Mouse (Mus musculus) neural tube, embryonic 15.5 days (tissue): ENCODE measurements at regions not wholly inside any gene's neighbourhood (a gene's known extent, or its start where the extent isn't known, plus 50 kb on each side); places are given as distances from the start of the nearest gene placed in this dataset.

Experiments
- ATAC-seq: fragments of 200-750 bp; cut with Nextera tagmentation; 2 replicates; pipeline ENCODE4 v1.8.0; 2017; ENCODE audit warnings: mild to moderate bottlenecking, moderate TSS enrichment, moderate library complexity; ENCODE audit not compliant: low FRiP score
- H3K27ac ChIP-seq: fragments of 300-500 bp; sonication (generic); replicated peaks from 2 replicates; pipeline ENCODE4 v1.5.1; 2015; ENCODE audit warnings: mild to moderate bottlenecking, inconsistent platforms
- H3K27me3 ChIP-seq: fragments of 300-500 bp; sonication (generic); replicated peaks from 2 replicates; pipeline ENCODE4 v1.6.1; 2015; ENCODE audit warnings: inconsistent platforms
- H3K36me3 ChIP-seq: fragments of 300-500 bp; sonication (generic); 2 replicates; pipeline ENCODE4 v1.6.1; 2015; ENCODE audit warnings: inconsistent platforms
- H3K4me1 ChIP-seq: fragments of 300-500 bp; sonication (generic); 2 replicates; pipeline ENCODE4 v1.6.1; 2015; ENCODE audit warnings: inconsistent platforms
- H3K4me2 ChIP-seq: fragments of 300-500 bp; sonication (generic); 2 replicates; pipeline ENCODE4 v1.6.1; 2015; ENCODE audit warnings: inconsistent platforms, mild to moderate bottlenecking, moderate library complexity
- H3K4me3 ChIP-seq: fragments of 300-500 bp; sonication (generic); replicated peaks from 2 replicates; pipeline ENCODE4 v1.5.1; 2015; ENCODE audit warnings: mild to moderate bottlenecking, inconsistent platforms
- H3K9ac ChIP-seq: fragments of 300-500 bp; sonication (generic); replicated peaks from 2 replicates; pipeline ENCODE4 v1.6.1; 2015; ENCODE audit warnings: mild to moderate bottlenecking, inconsistent platforms
- H3K9me3 ChIP-seq: fragments of 300-500 bp; sonication (generic); replicated peaks from 2 replicates; pipeline ENCODE4 v1.6.1; 2016; ENCODE audit warnings: inconsistent platforms
- WGBS: fragments of 180-500 bp; shearing (Covaris S2); methylation state at CpG from one replicate; pipeline ENCODE4 v1.1.7; 2015; ENCODE audit warnings: mixed read lengths; 5-methylcytosine and 5-hydroxymethylcytosine counted together

GRCm38 (mm10) chr3:147181501-147182365 is 329.6 kb downstream of the Ttll7 start:
- H3K4me1 ChIP-seq, result peaks cover 25% of the 10 kb centered on the region
- H3K9ac ChIP-seq, result no peak overlapping the region
- peak; percentile 40 for ATAC-seq
- no peaks in the 10 kb centered on the region for H3K36me3 ChIP-seq
- H3K27me3 ChIP-seq, result no peaks in the 10 kb centered on the region
- peak overlapping the region; percentile 29 for H3K27ac ChIP-seq
- peak overlapping the region; percentile 7 for H3K4me2 ChIP-seq
- no peak overlapping the region for H3K4me3 ChIP-seq
- 5% methylated on average over 20 of the region's 20 CpGs for WGBS
- no peaks in the 10 kb centered on the region for H3K9me3 ChIP-seq

DNA sequence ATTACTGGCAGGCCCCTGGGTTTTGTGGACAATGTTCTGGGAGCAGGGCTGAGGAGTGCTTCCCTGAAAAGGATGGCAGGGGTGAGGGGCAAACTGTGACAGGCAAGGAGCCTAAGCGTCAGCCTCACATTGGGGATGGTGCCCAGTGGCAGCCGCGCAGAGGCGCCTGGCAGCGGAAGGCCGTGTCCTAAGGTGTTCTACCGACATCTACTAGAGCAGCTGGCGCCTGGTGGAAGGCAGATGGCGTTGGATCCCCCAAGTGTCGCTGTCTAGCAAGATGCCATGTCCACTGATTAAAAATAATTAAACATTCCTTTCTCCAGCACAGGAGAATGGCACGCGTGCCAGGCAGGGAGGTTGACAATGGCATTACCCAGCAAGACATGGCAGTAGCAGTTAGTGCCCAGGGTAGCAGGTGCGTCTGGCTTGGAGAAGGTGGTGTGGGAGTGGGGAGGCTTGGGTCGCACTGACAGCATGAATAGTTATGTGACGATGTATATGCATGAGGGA is 330.3 kb downstream of the Ttll7 start:
- peak; percentile 69; the same call in 1 of the 2 replicates for ATAC-seq
- Histone ChIP-seq H3K27ac (0 out of 2 replicates have a peak overlapping the region, but pooled peaks have one; percentile 25), H3K9ac (no peak overlapping the region), H3K9me3 (no peaks in the 10 kb centered on the region), H3K27me3 (no peaks in the 10 kb centered on the region), H3K4me1 (peaks cover 25% of the 10 kb centered on the region), H3K36me3 (no peaks in the 10 kb centered on the region), H3K4me3 (no peak overlapping the region), H3K4me2 (peak overlapping the region; percentile 7)
- 19% methylated on average over 15 of the region's 15 CpGs for WGBS

- no peak overlapping the region; the same call in 1 of the 2 replicates for H3K27ac ChIP-seq
- H3K4me3 ChIP-seq, result no peak overlapping the region
- no peaks in the 10 kb centered on the region for H3K36me3 ChIP-seq
- no peak overlapping the region for H3K4me2 ChIP-seq
- H3K4me1 ChIP-seq, result peaks cover 25% of the 10 kb centered on the region
- no peaks in the 10 kb centered on the region for H3K27me3 ChIP-seq
- H3K9ac ChIP-seq, result no peak overlapping the region
- WGBS, result 52% methylated on average over 11 of the region's 11 CpGs
- no peaks in the 10 kb centered on the region for H3K9me3 ChIP-seq
- ATAC-seq, result peak; percentile 26; the same call in 1 of the 2 replicates
These were observed 331.6 kb downstream of the Ttll7 start for GRCm38 (mm10) chr3:147183656-147184290.

- WGBS, result 47% methylated on average over 2 of the region's 2 CpGs
- Histone ChIP-seq H3K27ac (no peak overlapping the region), H3K9me3 (no peaks in the 10 kb centered on the region), H3K4me2 (no peak overlapping the region), H3K4me1 (no peaks in the 10 kb centered on the region), H3K9ac (no peak overlapping the region), H3K4me3 (no peak overlapping the region), H3K36me3 (no peaks in the 10 kb centered on the region), H3K27me3 (no peaks in the 10 kb centered on the region)
- ATAC-seq, result no peak
These were observed 337.6 kb downstream of the Ttll7 start for GRCm38 (mm10) chr3:147189737-147190136.

- WGBS, result 82% methylated on average over 8 of the region's 8 CpGs
- no peak overlapping the region for H3K4me2 ChIP-seq
- no peak overlapping the region for H3K9ac ChIP-seq
- H3K27ac ChIP-seq, result no peak overlapping the region
- no peak for ATAC-seq
- no peaks in the 10 kb centered on the region for H3K9me3 ChIP-seq
- no peak overlapping the region for H3K4me3 ChIP-seq
- 0 out of 2 replicates have a peak, but pooled peaks cover 3% of the 10 kb centered on the region for H3K4me1 ChIP-seq
- no peaks in the 10 kb centered on the region for H3K27me3 ChIP-seq
- H3K36me3 ChIP-seq, result no peaks in the 10 kb centered on the region
These were observed 344.5 kb downstream of the Ttll7 start for GRCm38 (mm10) chr3:147196626-147197025.

DNA sequence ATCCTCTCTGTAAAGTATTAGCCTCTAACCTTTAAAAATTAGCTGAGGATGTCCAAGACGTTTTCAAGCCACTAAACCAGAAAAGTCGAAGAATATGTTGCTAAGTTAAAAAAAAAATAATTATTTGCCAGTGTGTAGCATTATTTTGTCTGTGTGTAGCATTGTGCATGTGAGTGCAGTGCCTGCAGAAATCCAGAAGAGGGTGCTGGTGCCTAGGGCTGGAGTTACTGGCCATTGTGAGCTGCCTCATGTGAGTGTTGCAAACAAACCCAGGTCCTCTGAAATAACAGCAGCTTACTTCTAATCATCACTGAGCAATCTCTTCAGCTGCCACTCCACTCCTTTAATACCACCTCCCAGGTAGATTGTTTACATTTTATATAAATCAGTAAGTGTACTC is 345.0 kb downstream of the Ttll7 start:
- Histone ChIP-seq H3K27ac (no peak overlapping the region), H3K27me3 (no peaks in the 10 kb centered on the region), H3K9ac (no peak overlapping the region), H3K4me1 (0 out of 2 replicates have a peak, but pooled peaks cover 3% of the 10 kb centered on the region), H3K36me3 (no peaks in the 10 kb centered on the region), H3K4me3 (no peak overlapping the region), H3K4me2 (no peak overlapping the region), H3K9me3 (no peaks in the 10 kb centered on the region)
- no peak for ATAC-seq
- WGBS, result 57% methylated on average over 2 of the region's 2 CpGs

DNA sequence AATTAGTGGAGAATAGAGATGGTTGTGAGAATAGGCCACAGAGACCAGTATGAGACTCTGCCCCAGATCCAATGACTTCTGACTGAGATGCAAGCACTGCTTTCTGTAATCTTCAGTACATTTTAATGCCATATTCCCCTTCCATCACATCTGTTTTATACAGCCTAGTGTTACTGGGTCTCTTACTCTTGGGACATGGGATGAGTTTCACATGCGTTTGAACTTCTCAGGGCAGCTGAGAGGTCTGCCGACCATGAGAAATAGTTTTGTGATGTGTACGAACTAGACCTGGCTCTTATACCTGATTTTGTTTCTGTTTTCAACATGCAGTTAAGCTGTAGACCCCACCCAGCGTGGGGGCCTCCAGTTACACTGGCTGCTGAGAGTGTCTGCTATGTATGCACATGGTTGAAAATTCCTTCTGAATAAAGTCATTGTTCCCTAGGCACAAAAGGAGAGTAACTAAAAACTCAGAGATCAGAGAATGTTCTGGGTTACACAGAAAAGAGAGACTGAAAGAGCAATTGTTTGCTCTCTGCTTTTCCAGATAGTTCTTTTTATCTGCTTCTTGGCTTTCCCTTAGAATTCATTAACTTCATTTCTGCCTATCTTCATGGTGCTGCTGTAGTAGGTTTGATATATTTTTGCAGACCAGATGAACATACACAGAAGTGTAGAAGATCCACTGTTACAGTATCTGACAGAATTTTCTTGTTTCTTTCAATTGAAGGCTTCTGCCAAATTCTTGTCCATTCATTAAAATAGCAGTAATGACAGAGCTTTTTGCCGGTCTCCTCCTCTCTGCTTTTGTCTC is 359.2 kb downstream of the Ttll7 start:
- Histone ChIP-seq H3K27ac (no peak overlapping the region), H3K9ac (no peak overlapping the region), H3K4me2 (no peak overlapping the region), H3K4me3 (no peak overlapping the region), H3K4me1 (no peaks in the 10 kb centered on the region), H3K27me3 (no peaks in the 10 kb centered on the region), H3K36me3 (no peaks in the 10 kb centered on the region), H3K9me3 (no peaks in the 10 kb centered on the region)
- WGBS, result 60% methylated on average over 5 of the region's 5 CpGs
- no peak for ATAC-seq

- H3K27ac ChIP-seq, result no peak overlapping the region
- H3K4me1 ChIP-seq, result no peaks in the 10 kb centered on the region
- ATAC-seq, result no peak
- H3K27me3 ChIP-seq, result no peaks in the 10 kb centered on the region
- no peaks in the 10 kb centered on the region for H3K9me3 ChIP-seq
- no peak overlapping the region for H3K4me2 ChIP-seq
- H3K9ac ChIP-seq, result no peak overlapping the region
- WGBS, result 91% methylated on average over 2 of the region's 2 CpGs
- no peaks in the 10 kb centered on the region for H3K36me3 ChIP-seq
- H3K4me3 ChIP-seq, result no peak overlapping the region
These were observed 376.5 kb downstream of the Ttll7 start for GRCm38 (mm10) chr3:147228663-147229062.

DNA sequence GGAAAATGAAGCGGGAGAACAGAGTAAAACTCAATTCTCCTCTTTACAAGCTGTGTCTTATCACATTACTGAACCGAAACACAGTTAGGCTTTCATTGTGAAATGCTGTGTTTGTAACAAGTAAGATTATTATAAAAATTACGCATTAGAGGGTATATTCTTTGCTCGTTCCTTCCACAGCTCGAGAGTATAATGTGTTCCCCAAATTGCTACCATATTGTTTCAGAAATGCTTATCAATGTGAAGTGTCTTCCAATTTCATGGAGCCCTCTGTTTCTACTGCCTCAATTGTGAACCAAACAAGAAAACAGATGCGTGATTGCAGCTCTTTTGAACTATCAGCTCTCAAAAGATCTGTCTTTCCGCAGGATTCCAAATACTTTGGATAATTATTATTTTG is 378.4 kb downstream of the Ttll7 start:
- Histone ChIP-seq H3K4me2 (no peak overlapping the region), H3K4me3 (no peak overlapping the region), H3K27me3 (no peaks in the 10 kb centered on the region), H3K4me1 (no peaks in the 10 kb centered on the region), H3K36me3 (no peaks in the 10 kb centered on the region), H3K9ac (no peak overlapping the region), H3K9me3 (no peaks in the 10 kb centered on the region), H3K27ac (no peak overlapping the region)
- WGBS, result 86% methylated on average over 7 of the region's 7 CpGs
- ATAC-seq, result no peak

DNA sequence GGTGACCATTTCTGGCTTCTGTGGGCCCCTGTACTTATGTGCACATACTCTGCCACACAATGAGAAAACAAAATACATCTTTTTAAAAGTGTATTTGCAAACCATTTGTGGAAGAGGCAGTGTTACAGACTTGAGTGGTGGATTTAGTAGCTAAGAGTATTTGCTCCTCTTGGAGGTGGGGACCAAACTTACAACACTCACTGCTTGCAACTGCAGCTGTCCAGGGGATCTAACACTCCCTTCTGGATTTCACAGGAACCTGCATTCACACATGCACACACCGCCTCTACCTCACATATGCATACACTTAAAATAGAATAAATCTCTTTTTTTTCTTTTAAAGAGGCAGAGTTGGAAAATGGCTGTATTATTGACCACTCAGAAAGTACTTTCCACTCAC is 386.2 kb downstream of the Ttll7 start:
- H3K36me3 ChIP-seq, result no peaks in the 10 kb centered on the region
- H3K27me3 ChIP-seq, result no peaks in the 10 kb centered on the region
- H3K4me3 ChIP-seq, result no peak overlapping the region
- ATAC-seq, result no peak
- H3K4me1 ChIP-seq, result no peaks in the 10 kb centered on the region
- 97% methylated on average over 1 of the region's 1 CpGs for WGBS
- H3K9ac ChIP-seq, result no peak overlapping the region
- H3K27ac ChIP-seq, result no peak overlapping the region
- no peaks in the 10 kb centered on the region for H3K9me3 ChIP-seq
- no peak overlapping the region for H3K4me2 ChIP-seq

DNA sequence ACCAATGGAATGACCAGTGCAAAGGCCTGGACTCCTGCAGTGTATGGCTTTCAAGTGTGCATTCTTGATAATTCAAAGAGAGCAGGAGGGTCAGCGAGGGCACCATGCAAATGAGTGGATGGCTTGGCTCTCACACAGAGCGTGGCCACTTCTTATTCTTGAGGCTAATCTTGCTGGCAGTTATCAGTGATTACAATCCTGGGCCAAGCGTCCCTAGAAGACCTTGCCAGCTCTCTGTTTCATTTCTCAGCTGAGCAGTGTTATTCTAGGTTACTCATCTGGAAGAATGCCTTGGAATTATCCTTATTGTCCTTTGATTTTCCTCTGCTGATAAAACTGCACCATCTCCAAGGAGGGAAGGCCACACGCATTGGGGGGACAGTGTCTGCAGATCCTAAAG is 388.5 kb downstream of the Ttll7 start:
- H3K4me3 ChIP-seq, result no peak overlapping the region
- H3K4me2 ChIP-seq, result no peak overlapping the region
- H3K4me1 ChIP-seq, result no peaks in the 10 kb centered on the region
- 50% methylated on average over 4 of the region's 4 CpGs for WGBS
- no peaks in the 10 kb centered on the region for H3K9me3 ChIP-seq
- no peak for ATAC-seq
- no peak overlapping the region for H3K9ac ChIP-seq
- no peaks in the 10 kb centered on the region for H3K27me3 ChIP-seq
- H3K27ac ChIP-seq, result no peak overlapping the region
- H3K36me3 ChIP-seq, result no peaks in the 10 kb centered on the region
